Mouse (Mus musculus) kidney, adult 2 months (tissue): ENCODE measurements at regions not wholly inside any gene's neighbourhood (a gene's known extent, or its start where the extent isn't known, plus 50 kb on each side); places are given as distances from the start of the nearest gene placed in this dataset.

Experiments used
- CTCF ChIP-seq: fragments of 200-500 bp; conservative IDR thresholded peaks from 2 replicates; pipeline ENCODE4 v1.5.1; 2011; ENCODE audit warnings: low read depth, mild to moderate bottlenecking, control low read depth, low read length, moderate library complexity, mixed read lengths; ENCODE audit not compliant: insufficient read depth, insufficient read length
- POLR2A ChIP-seq: fragments of 200-500 bp; IDR thresholded peaks from one replicate; pipeline ENCODE4 v1.6.1; 2011; ENCODE audit warnings: low read depth, low read length, control low read depth

DNA sequence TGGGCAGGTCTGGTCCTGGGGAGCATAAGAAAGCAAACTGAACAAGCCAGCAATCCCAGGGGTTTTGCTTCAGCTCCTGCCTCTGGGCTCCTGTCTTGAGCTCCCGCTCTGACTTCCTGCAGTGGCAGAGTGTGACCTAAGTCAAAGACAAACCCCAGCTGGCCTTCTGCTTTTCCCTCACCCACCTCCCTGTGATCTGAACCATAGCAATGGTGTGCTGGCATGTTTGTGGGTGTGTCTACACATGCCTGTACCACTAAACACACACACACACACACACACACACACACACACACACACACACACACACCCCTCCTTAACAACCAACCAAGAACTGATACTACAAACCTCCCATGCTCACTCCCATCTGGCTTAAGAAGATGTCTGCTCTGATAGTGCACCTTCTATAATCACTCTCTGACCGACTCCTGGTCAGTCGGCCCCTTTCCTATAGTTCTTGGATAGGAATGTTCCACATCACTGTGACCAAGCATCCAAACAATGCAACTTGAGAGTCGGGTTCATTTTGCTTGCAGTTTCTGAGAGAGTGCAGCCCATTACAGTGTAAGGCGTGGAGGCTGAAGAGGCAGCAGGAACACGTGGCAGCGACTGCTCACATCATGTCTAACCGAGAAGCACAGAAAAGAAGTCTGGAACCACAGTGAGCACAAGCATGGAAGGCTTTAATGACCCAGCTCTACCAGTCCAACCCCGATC is 134.4 kb downstream of the Tcp10c start:
- TF ChIP-seq CTCF (no peak), POLR2A (no peak)
